Comparison of ENCODE assay signal across 14 mouse cellular contexts in the genomic region with DNA sequence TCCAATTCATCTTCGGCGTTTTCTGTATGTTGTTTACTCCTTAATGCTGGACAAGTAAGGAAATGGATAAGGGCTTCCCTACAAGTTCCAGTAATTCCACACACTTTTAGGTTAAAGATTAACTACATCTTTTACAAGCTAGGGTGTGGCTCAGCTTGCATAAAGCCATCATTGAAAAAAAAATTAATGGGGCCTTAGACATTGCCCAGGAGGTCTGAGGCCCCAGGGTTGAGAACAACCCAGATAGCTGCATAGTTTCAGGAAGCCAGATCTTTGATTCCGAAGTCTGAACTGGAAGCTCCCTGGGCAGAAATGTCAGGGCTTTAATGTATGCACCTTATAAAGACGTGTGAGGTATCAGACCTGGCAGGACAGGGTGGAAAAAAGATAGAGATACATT. TPM values are rescaled to one million over a fixed set of nuclear protein-coding genes. Genes with fewer than 3 reads are reported as not detected.
"Had no signal": no experiment of that assay in that cellular context is flagged by ENCODE, and none has a peak within 500 bp of the region (broad histone marks: within the 10 kb centered on the region; RNA-seq: fewer than 3 reads in every experiment).

No protein-coding gene starts in this region.

- DNase-seq: kidney, postnatal 25 days; retina, postnatal 1 day; right cerebral cortex, postnatal 4 days; thymus, adult 2 months; thymus, postnatal 25 days had no signal

- H3K4me3 ChIP-seq: left cerebral cortex, adult 2 months; limb, embryonic 10.5 days; liver, embryonic 15.5 days; lung, embryonic 15.5 days; midbrain, embryonic 15.5 days; neural tube, embryonic 13.5 days had no signal

- H3K27ac ChIP-seq: left cerebral cortex, adult 2 months; limb, embryonic 10.5 days; liver, embryonic 15.5 days; lung, embryonic 15.5 days; midbrain, embryonic 15.5 days; neural tube, embryonic 13.5 days had no signal

- H3K4me1 ChIP-seq: liver, embryonic 15.5 days had no signal

- H3K4me2 ChIP-seq: liver, embryonic 11.5 days; liver, embryonic 15.5 days; lung, embryonic 15.5 days; midbrain, embryonic 15.5 days; neural tube, embryonic 13.5 days had no signal

- H3K9me3 ChIP-seq: limb, embryonic 10.5 days; liver, embryonic 15.5 days; lung, embryonic 15.5 days; midbrain, embryonic 15.5 days; neural tube, embryonic 13.5 days had no signal

- H3K9ac ChIP-seq: liver, embryonic 15.5 days; lung, embryonic 15.5 days; midbrain, embryonic 15.5 days; neural tube, embryonic 13.5 days had no signal

- H3K36me3 ChIP-seq: limb, embryonic 10.5 days; liver, embryonic 15.5 days; lung, embryonic 15.5 days; midbrain, embryonic 15.5 days; neural tube, embryonic 13.5 days had no signal

- ATAC-seq: inflammation-experienced regulatory T-cells, adult 6 months; midbrain, embryonic 15.5 days had no signal

RNA-seq across cellular contexts. Expression of gene Sgpp2, which starts 2.8 kb away (rescaled TPM):
- total RNA-seq: megakaryocyte progenitor cell, adult 5-6 weeks had no signal
